In the genomic region with DNA sequence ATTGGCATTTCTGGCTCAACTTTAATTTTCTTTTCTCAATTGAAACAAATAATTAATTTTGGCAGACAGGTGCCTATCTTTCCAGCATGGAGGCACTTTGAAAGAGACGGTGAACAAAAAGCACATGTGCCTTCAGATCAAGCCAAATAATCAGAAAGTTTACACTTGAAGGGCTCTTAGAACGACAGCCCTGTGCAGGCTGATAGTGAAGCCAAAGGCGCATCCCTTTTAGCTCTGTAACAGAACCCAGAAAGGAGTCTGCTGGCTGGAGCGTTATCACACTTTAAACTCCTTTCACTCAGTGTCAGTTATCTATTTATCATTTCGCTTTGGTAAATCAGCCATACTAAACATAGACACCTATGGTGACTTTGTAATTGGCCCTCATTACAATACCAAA, we compare ENCODE assay signal across 17 mouse cellular contexts. TPM values are rescaled to one million over a fixed set of nuclear protein-coding genes. Genes with fewer than 3 reads are reported as not detected.
DNase-seq lines count a peak whose midpoint lies in the region; ATAC-seq and TF ChIP-seq lines count a peak whose summit lies in the region.
"Had no signal": no experiment of that assay in that cellular context is flagged by ENCODE, and none has a peak within 500 bp of the region (broad histone marks: within the 10 kb centered on the region; RNA-seq: fewer than 3 reads in every experiment).

No protein-coding gene starts in this region.

- H3K4me2 ChIP-seq in liver, embryonic 14.5 days (ENCODE audit: low read depth), result peak overlapping the region; percentile 2; the same call in 1 of the 2 replicates
- H3K4me2 ChIP-seq: embryonic facial prominence, embryonic 13.5 days; forebrain, embryonic 12.5 days; heart, embryonic 12.5 days; hindbrain, embryonic 15.5 days had no signal

- peaks cover 3 to 7% of the 10 kb centered on the region in 2 experiments; a peak in 1 of 4 replicates for H3K4me1 ChIP-seq in liver, embryonic 14.5 days (replicated peaks; ENCODE audit: control insufficient read depth in 2 of 2, insufficient read depth in 2 of 2, low read length in 1 of 2)
- H3K4me1 ChIP-seq: forebrain, embryonic 12.5 days; heart, embryonic 12.5 days; hindbrain, embryonic 15.5 days had no signal

- ATAC-seq in liver, embryonic 14.5 days (ENCODE audit: insufficient read depth), result peak; percentile 93
- ATAC-seq in megakaryocyte progenitor cell, adult 5-6 weeks (replicated peaks; ENCODE audit: poor library complexity), result peak; percentile 80
- ATAC-seq: forebrain, embryonic 16.5 days had no signal

- H3K27me3 ChIP-seq in liver, embryonic 14.5 days (ENCODE audit: control insufficient read depth, insufficient read depth, low read length), result no peaks in the 10 kb centered on the region
- H3K27me3 ChIP-seq: embryonic facial prominence, embryonic 13.5 days; forebrain, embryonic 12.5 days; heart, embryonic 12.5 days; hindbrain, embryonic 15.5 days had no signal

- DNase-seq in liver, result peak; percentile 39
- peak; percentile 46 to 50 (median 49) for DNase-seq in liver, embryonic 14.5 days (ENCODE audit: low read depth in 3 of 3, low spot score in 3 of 3)
- no peak for DNase-seq in spleen, postnatal 14 days (ENCODE audit: low spot score in 2 of 2)
- DNase-seq in right cerebral cortex, postnatal 14 days, result no peak
- no peak for DNase-seq in gastrocnemius, postnatal 4 days (ENCODE audit: low spot score in 2 of 2)
- DNase-seq: adrenal gland, adult 8-10 months; cerebellum, adult 18-20 months; cerebellum, adult 9-11 months; cerebellum, postnatal 36 days; gastrocnemius, postnatal 10 days; heart, postnatal 36 days had no signal

- peak; percentile 48 for TF ChIP-seq EP300 in liver, embryonic 14.5 days (IDR thresholded peaks at IDR 0.05; ENCODE audit: low read depth)

- H3K9ac ChIP-seq in liver, embryonic 14.5 days (replicated peaks), result no peak overlapping the region
- H3K9ac ChIP-seq: embryonic facial prominence, embryonic 13.5 days; forebrain, embryonic 12.5 days; heart, embryonic 12.5 days; hindbrain, embryonic 15.5 days had no signal

- H3K36me3 ChIP-seq in liver, embryonic 14.5 days (replicated peaks; ENCODE audit: control insufficient read depth, insufficient read depth, low read depth), result no peaks in the 10 kb centered on the region
- H3K36me3 ChIP-seq: embryonic facial prominence, embryonic 13.5 days; hindbrain, embryonic 15.5 days had no signal

- H3K27ac ChIP-seq in liver, embryonic 14.5 days, result no peak overlapping the region; the same call in 1 of the 2 replicates
- H3K27ac ChIP-seq: embryonic facial prominence, embryonic 13.5 days; forebrain, embryonic 12.5 days; hindbrain, embryonic 15.5 days had no signal

- WGBS in liver, embryonic 14.5 days (ENCODE audit: insufficient replicate concordance), result 20% methylated on average over 5 of the region's 5 CpGs

- no peak for TF ChIP-seq CTCF in liver, embryonic 14.5 days (IDR thresholded peaks at IDR 0.05; ENCODE audit: low read depth)

- H3K9me3 ChIP-seq in liver, embryonic 14.5 days (ENCODE audit: control insufficient read depth, low read length), result no peaks in the 10 kb centered on the region
- H3K9me3 ChIP-seq: embryonic facial prominence, embryonic 13.5 days; forebrain, embryonic 12.5 days; heart, embryonic 12.5 days; hindbrain, embryonic 15.5 days had no signal

- H3K4me3 ChIP-seq in liver, embryonic 14.5 days (ENCODE audit: insufficient read depth in 1 of 2, low read depth in 2 of 2, low read length in 2 of 2), result no peak overlapping the region
- H3K4me3 ChIP-seq: embryonic facial prominence, embryonic 13.5 days; forebrain, embryonic 12.5 days; heart, embryonic 12.5 days; hindbrain, embryonic 15.5 days had no signal

RNA-seq across cellular contexts. Expression of a gene that starts 45.4 kb away (rescaled TPM):
- polyA plus RNA-seq in liver, embryonic 14.5 days (2012; rRNA removed), result 1.6 and 2.8 TPM in 2 replicates
- 6.5 and 6.8 TPM in 2 replicates for polyA plus RNA-seq in liver, embryonic 14.5 days (2014; fragmentation: Nextera tagmentation; extraction: Ambion mirVana)
- 23.4 and 25.7 TPM in 2 replicates for total RNA-seq in megakaryocyte progenitor cell, adult 5-6 weeks (2015)
- 26.2 and 27.1 TPM in 2 replicates for total RNA-seq in megakaryocyte progenitor cell, adult 5-6 weeks (2017)
- total RNA-seq in gastrocnemius, postnatal 4 days (2021), result 1 to 10 TPM; 4.9 to 5.3 TPM

Comparison
In these comparisons a context has a peak if more than half of its experiments do, and no peak if none do; other contexts are left out.
1. DNase-seq: peak in liver (single experiment) and liver, embryonic 14.5 days (3 of 3); none in spleen, postnatal 14 days (0 of 2), right cerebral cortex, postnatal 14 days (single experiment) and gastrocnemius, postnatal 4 days (0 of 2).